Mouse (Mus musculus): ENCODE measurements at regions not wholly inside any gene's neighbourhood (a gene's known extent, or its start where the extent isn't known, plus 50 kb on each side); places are given as distances from the start of the nearest gene placed in this dataset.
A peak's percentile ranks its signal among the peaks of the same experiment; 100 is the strongest.

GRCm38 (mm10) chr9:100404426-100404825 is 82.2 kb downstream of the Il20rb start:
- DNase-seq (ENCODE audit: low spot score in 2 of 2) = no peak

GRCm38 (mm10) chr9:100400366-100400765 is 86.2 kb downstream of the Il20rb start:
- peak; percentile 30 to 58 for DNase-seq (ENCODE audit: low spot score in 2 of 2)

- no peak for DNase-seq (ENCODE audit: low spot score in 2 of 2)
Measured at GRCm38 (mm10) chr9:100396340-100396910, 90.2 kb downstream of the Il20rb start.

- DNase-seq (ENCODE audit: low spot score in 2 of 2) = peak; percentile 79 to 84
Measured at GRCm38 (mm10) chr9:100395711-100396110, 90.9 kb downstream of the Il20rb start.

GRCm38 (mm10) chr9:100394632-100395031 is 92.0 kb downstream of the Il20rb start:
- DNase-seq (ENCODE audit: low spot score in 2 of 2) = no peak

GRCm38 (mm10) chr9:100394166-100394565 is 92.4 kb downstream of the Il20rb start:
- DNase-seq (ENCODE audit: low spot score in 2 of 2) = no peak

GRCm38 (mm10) chr9:100392262-100392661 is 94.3 kb downstream of the Il20rb start:
- DNase-seq (ENCODE audit: low spot score in 2 of 2) = no peak

- DNase-seq (ENCODE audit: low spot score in 2 of 2) = no peak
Measured at GRCm38 (mm10) chr9:100391566-100392213, 94.9 kb downstream of the Il20rb start.

- DNase-seq (ENCODE audit: low spot score in 2 of 2) = no peak
Measured at GRCm38 (mm10) chr9:100388393-100388792, 98.2 kb downstream of the Il20rb start.

GRCm38 (mm10) chr9:100387171-100387685 is 99.4 kb downstream of the Il20rb start:
- DNase-seq (ENCODE audit: low spot score in 2 of 2) = no peak

- peak in 1 of 2 experiments; percentile 70 for DNase-seq (ENCODE audit: low spot score in 2 of 2)
Measured at GRCm38 (mm10) chr9:100382492-100382891, 104.1 kb downstream of the Il20rb start.

- no peak for DNase-seq (ENCODE audit: low spot score in 2 of 2)
Measured at GRCm38 (mm10) chr9:100369921-100370320, 116.7 kb downstream of the Il20rb start.

GRCm38 (mm10) chr9:100366816-100367215 is 119.8 kb downstream of the Il20rb start:
- DNase-seq (ENCODE audit: low spot score in 2 of 2) = peak; percentile 29

- DNase-seq (ENCODE audit: low spot score in 2 of 2) = no peak
Measured at GRCm38 (mm10) chr9:100359934-100360716, 126.5 kb downstream of the Il20rb start.

GRCm38 (mm10) chr9:100357553-100357952 is 129.0 kb downstream of the Il20rb start:
- DNase-seq (ENCODE audit: low spot score in 2 of 2) = no peak

GRCm38 (mm10) chr9:100340796-100341195 is 145.8 kb downstream of the Il20rb start:
- DNase-seq (ENCODE audit: low spot score in 2 of 2) = no peak

- DNase-seq (ENCODE audit: low spot score in 2 of 2) = no peak
Measured at GRCm38 (mm10) chr9:100307765-100308164, 178.8 kb downstream of the Il20rb start.

- peak; percentile 31 to 58 for DNase-seq (ENCODE audit: low spot score in 2 of 2)
Measured at GRCm38 (mm10) chr9:100307364-100307763, 179.2 kb downstream of the Il20rb start.

- DNase-seq (ENCODE audit: low spot score in 2 of 2) = no peak
Measured at GRCm38 (mm10) chr9:100303762-100304161, 182.8 kb downstream of the Il20rb start.

- peak; percentile 36 to 44 for DNase-seq (ENCODE audit: low spot score in 2 of 2)
Measured at GRCm38 (mm10) chr9:100301613-100302012, 185.0 kb downstream of the Il20rb start.

- no peak for DNase-seq (ENCODE audit: low spot score in 2 of 2)
Measured at GRCm38 (mm10) chr9:100277361-100277760, 209.2 kb downstream of the Il20rb start.
